Mouse (Mus musculus) heart, embryonic 11.5 days (tissue): ENCODE results near the gene Cntnap5a. TPM values are rescaled to one million over a fixed set of nuclear protein-coding genes. Genes with fewer than 3 reads are reported as not detected.

ENCODE experiments used
- ATAC-seq: fragments of 200-750 bp; cut with Nextera tagmentation; replicated peaks from 2 replicates; pipeline ENCODE4 v1.8.0; 2017; ENCODE audit warnings: moderate library complexity; ENCODE audit not compliant: insufficient number of reproducible peaks, low FRiP score, low TSS enrichment
- H3K27ac ChIP-seq: fragments of 300-500 bp; sonication (generic); 2 replicates; pipeline ENCODE4 v1.5.1; 2014; ENCODE audit warnings: mild to moderate bottlenecking, low read depth, low read length
- H3K27me3 ChIP-seq: fragments of 300-500 bp; sonication (generic); 2 replicates; pipeline ENCODE4 v1.6.1; 2014; ENCODE audit warnings: mild to moderate bottlenecking, low read length, mixed read lengths; ENCODE audit not compliant: control insufficient read depth, insufficient read depth
- H3K36me3 ChIP-seq: fragments of 300-500 bp; sonication (generic); 2 replicates; pipeline ENCODE4 v1.6.1; 2014; ENCODE audit warnings: mild to moderate bottlenecking, low read length, moderate library complexity, mixed read lengths; ENCODE audit not compliant: control insufficient read depth, insufficient read depth
- H3K4me1 ChIP-seq: fragments of 300-500 bp; sonication (generic); 2 replicates; pipeline ENCODE4 v1.6.1; 2014; ENCODE audit warnings: low read length; ENCODE audit not compliant: control insufficient read depth, insufficient read depth
- H3K4me2 ChIP-seq: fragments of 300-500 bp; sonication (generic); 2 replicates; pipeline ENCODE4 v1.6.1; 2014; ENCODE audit warnings: mild to moderate bottlenecking, moderate library complexity
- H3K4me3 ChIP-seq: fragments of 300-500 bp; sonication (generic); 2 replicates; pipeline ENCODE4 v1.5.1; 2014; ENCODE audit warnings: low read depth, low read length
- H3K9ac ChIP-seq: fragments of 300-500 bp; sonication (generic); 2 replicates; pipeline ENCODE4 v1.6.1; 2014; ENCODE audit warnings: mild to moderate bottlenecking, low read depth, low read length, moderate library complexity
- H3K9me3 ChIP-seq: fragments of 300-500 bp; sonication (generic); replicated peaks from 2 replicates; pipeline ENCODE4 v1.6.1; 2016; ENCODE audit warnings: low read length; ENCODE audit not compliant: control insufficient read depth
- WGBS: fragments of 180-500 bp; shearing (Covaris S2); extraction: QIAGEN DNeasy Blood & Tissue Kit; methylation state at CpG from one replicate; pipeline ENCODE4 v1.1.7; 2014; ENCODE audit not compliant: insufficient replicate concordance; 5-methylcytosine and 5-hydroxymethylcytosine counted together
- microRNA-seq: library from miRNA; unstranded; fragments of <30 nt; microRNA quantifications from one replicate; pipeline ENCODE4, GENCODE M21; 2016; ENCODE audit warnings: borderline number of aligned reads
- polyA plus RNA-seq: library from polyadenylated mRNA; unstranded; fragments of >200 nt; fragmentation: Nextera tagmentation; extraction: Ambion mirVana; gene quantifications from 2 replicates; pipeline ENCODE4 v1.2.1, GENCODE M21; 2014

Cntnap5a gene
- polyA plus RNA-seq, 1 experiment from 2014 or later = 0.01 TPM

DNA sequence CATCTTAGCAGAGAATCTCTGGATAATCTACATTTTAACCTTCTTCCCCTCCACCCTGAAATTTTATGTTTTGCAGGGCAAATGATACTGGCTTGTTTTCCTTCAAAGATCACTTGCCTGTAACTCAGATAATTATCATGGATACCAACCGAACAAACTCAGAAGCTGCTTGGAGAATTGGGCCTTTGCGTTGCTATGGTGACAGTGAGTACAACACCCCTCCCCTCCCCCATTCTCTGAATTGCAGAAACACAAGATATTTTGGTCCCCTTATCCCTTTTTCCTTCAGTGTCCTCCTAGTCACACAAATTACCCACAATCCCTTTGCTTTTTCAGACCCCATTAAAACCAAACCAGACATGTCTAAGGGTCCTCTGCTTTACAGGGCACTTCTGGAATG lies 743.8 kb downstream of the Cntnap5a start:
- Histone ChIP-seq H3K27ac (no peak overlapping the region), H3K4me1 (no peaks in the 10 kb centered on the region), H3K4me2 (no peak overlapping the region), H3K9ac (no peak overlapping the region), H3K9me3 (no peaks in the 10 kb centered on the region), H3K36me3 (no peaks in the 10 kb centered on the region), H3K4me3 (no peak overlapping the region), H3K27me3 (no peaks in the 10 kb centered on the region)
- whole genome bisulfite sequencing = 63% methylated on average over 2 of the region's 2 CpGs
- ATAC-seq = no peak

DNA sequence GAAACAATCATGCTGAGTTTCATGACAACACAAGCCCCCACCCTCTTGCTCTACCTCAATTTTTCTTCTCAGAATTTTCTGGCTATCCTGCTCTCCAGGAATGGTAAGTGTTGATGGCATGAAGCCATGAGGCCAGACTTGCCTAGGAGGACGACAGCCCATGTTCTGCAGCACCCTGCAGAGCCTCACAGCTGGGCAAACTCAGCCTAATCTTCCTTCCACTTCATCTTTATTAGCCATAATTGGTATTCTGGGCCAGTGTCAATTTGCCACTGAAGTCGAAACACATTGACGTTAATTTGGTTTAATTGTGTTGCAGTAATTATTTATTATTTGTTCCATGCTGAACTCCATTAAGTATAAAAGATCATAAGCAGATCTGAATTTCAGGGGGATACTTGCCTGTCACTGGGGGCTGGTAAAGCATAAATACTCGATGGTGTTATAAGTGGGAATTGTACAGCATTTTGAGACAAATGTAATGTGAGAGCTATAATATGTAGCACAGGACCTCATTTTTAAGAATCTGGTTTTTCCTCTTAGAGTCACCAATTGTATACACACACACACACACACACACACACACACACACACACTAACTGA lies 770.7 kb downstream of the Cntnap5a start:
- Histone ChIP-seq H3K27ac (no peak overlapping the region), H3K4me3 (no peak overlapping the region), H3K4me2 (no peak overlapping the region), H3K9me3 (no peaks in the 10 kb centered on the region), H3K27me3 (no peaks in the 10 kb centered on the region), H3K36me3 (no peaks in the 10 kb centered on the region), H3K9ac (no peak overlapping the region), H3K4me1 (no peaks in the 10 kb centered on the region)
- ATAC-seq = no peak
- 75% methylated on average over 4 of the region's 4 CpGs for WGBS

DNA sequence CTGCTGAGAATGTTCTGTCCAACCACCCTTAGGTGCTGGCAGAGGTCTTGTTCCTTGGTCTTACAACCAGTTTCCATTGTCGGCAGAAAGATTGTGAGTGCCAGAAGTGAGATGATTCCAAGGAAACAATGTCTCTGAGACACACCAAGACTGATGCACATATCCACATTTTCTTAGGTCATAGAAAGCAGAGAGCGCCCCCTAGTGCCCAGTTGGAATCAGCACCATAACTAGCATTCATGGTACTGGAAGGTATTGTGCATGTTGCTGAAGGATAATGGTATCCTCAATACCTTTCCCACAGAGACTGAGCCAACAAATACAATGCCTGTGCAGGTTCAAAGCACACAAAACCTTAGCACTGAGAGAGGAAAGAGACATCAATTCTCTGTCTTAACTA lies 793.1 kb downstream of the Cntnap5a start:
- H3K4me2 ChIP-seq = no peak overlapping the region
- no peak for ATAC-seq
- H3K9ac ChIP-seq = no peak overlapping the region
- no peaks in the 10 kb centered on the region for H3K4me1 ChIP-seq
- H3K4me3 ChIP-seq = no peak overlapping the region
- no peaks in the 10 kb centered on the region for H3K36me3 ChIP-seq
- no peaks in the 10 kb centered on the region for H3K27me3 ChIP-seq
- no peak overlapping the region for H3K27ac ChIP-seq
- 27% methylated on average over 2 of the region's 2 CpGs for WGBS
- H3K9me3 ChIP-seq = no peaks in the 10 kb centered on the region

DNA sequence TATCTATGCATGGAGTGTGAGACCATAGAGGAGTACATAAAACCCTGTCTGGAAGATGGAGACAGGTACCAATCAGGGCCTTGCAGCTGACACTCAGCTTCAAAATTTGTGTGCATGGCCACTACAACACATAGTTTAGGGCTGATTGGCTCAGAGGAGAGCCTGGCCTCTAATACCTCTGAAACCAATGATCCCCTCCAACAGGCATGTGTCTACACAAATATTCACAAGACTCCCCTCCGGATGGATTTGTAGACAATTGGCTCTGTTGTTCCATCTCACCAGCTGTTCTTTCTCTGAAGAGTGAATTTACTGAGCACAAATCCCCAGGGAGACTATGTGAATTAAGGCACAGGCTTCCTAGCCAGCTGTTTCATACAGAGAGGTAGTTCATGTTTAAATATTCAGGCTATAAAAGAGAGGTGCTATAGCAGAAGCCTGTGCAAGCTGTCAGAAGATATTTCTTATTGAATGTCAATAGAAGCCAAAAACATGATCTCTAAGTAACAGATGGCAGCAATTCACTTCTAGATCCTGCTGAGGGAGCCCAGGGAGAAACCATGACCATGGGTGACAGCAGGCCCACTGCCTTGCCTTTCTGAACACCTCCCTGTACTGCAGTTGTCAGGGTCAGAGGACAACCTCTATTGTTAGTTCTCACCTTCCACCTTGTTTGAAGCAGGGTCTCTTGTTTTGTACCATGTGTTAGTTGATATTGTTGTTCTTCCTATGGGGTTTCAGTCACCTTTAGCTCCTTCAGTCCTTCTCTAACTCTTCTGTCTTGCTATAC lies 804.4 kb downstream of the Cntnap5a start:
- no peak overlapping the region for H3K9ac ChIP-seq
- H3K9me3 ChIP-seq = no peaks in the 10 kb centered on the region
- no peak overlapping the region for H3K4me2 ChIP-seq
- no peaks in the 10 kb centered on the region for H3K27me3 ChIP-seq
- H3K4me1 ChIP-seq = no peaks in the 10 kb centered on the region
- no peak overlapping the region for H3K4me3 ChIP-seq
- H3K27ac ChIP-seq = no peak overlapping the region
- 71% methylated on average over 1 of the region's 1 CpGs for WGBS
- ATAC-seq = no peak
- no peaks in the 10 kb centered on the region for H3K36me3 ChIP-seq

DNA sequence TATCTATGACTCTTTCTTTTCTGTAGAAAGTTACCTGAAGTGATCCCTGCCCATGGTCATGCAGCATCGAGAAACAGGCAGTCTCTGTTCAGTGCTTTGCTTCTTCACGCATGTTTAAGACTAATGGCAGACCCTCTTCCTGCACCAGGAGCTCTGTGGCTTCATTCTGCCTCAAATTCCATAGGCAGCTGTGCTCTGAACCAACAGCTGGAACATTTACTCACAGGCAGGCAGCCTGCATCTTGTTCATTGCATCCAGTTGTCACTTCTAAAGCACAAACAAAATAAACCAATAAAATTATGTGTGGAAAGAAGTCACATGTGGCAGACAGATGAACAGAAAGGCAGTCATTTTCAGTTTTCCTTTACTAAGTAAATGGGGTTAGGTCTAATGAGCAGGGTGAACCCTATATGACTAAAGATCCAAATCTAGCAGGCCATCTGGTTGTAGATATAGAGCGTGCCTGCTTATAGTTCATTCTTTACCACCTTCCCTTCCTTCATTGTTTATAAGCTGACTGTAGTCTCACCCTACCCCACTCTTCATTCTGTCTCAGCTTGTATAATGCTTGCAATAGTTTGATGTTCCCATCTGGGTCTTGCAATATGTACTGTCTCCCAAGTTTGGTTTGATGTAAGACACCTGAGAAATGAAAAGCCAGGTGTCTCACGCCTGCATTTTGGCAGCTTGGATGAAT lies 893.6 kb downstream of the Cntnap5a start:
- Histone ChIP-seq H3K27me3 (no peaks in the 10 kb centered on the region), H3K4me1 (no peaks in the 10 kb centered on the region), H3K27ac (no peak overlapping the region), H3K9ac (no peak overlapping the region), H3K4me2 (no peak overlapping the region), H3K36me3 (no peaks in the 10 kb centered on the region), H3K4me3 (no peak overlapping the region), H3K9me3 (no peaks in the 10 kb centered on the region)
- WGBS = 71% methylated on average over 4 of the region's 4 CpGs
- ATAC-seq = no peak

DNA sequence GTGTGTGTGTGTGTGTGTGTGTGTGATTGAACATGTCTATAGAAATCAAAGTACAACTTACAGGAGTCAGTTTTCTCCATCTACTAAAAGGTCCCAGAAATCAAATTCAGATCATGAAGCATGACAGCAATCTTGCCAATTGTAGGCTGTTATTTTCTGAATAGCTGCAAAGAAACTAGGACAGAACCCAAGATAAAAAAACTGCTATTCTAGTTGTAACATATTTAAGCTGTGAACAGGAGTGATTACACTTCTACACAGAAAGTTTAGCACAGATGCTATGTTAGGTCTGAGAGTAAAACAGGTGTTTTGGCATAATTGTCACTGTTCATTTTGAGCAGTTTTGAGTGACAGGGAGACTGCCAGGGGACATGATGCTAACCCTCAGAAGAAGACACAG lies 931.7 kb downstream of the Cntnap5a start:
- no peak for ATAC-seq
- H3K9ac ChIP-seq = no peak overlapping the region
- no peaks in the 10 kb centered on the region for H3K4me1 ChIP-seq
- H3K9me3 ChIP-seq = no peaks in the 10 kb centered on the region
- H3K36me3 ChIP-seq = no peaks in the 10 kb centered on the region
- no peak overlapping the region for H3K4me2 ChIP-seq
- H3K27me3 ChIP-seq = no peaks in the 10 kb centered on the region
- no peak overlapping the region for H3K4me3 ChIP-seq
- H3K27ac ChIP-seq = no peak overlapping the region

Small RNA genes lying within 50 kb of the gene (microRNA-seq; reads per million reads assigned to microRNA genes)
- gene Gm23393 = not detected
